Mouse (Mus musculus) mature B cell (primary cell): ENCODE results near the gene Cyb561d1.

Experiments
- in situ Hi-C: fragments of 300-500 bp; cut with MboI; formaldehyde crosslinking; loops from 2 replicates; pipeline ENCODE4 v1.14.3; 2019

Gene Cyb561d1

GRCm38 (mm10) chr3:108166486-108167211 is 34.4 kb downstream of the Cyb561d1 start:
- in situ Hi-C loops: no loop called here

DNA sequence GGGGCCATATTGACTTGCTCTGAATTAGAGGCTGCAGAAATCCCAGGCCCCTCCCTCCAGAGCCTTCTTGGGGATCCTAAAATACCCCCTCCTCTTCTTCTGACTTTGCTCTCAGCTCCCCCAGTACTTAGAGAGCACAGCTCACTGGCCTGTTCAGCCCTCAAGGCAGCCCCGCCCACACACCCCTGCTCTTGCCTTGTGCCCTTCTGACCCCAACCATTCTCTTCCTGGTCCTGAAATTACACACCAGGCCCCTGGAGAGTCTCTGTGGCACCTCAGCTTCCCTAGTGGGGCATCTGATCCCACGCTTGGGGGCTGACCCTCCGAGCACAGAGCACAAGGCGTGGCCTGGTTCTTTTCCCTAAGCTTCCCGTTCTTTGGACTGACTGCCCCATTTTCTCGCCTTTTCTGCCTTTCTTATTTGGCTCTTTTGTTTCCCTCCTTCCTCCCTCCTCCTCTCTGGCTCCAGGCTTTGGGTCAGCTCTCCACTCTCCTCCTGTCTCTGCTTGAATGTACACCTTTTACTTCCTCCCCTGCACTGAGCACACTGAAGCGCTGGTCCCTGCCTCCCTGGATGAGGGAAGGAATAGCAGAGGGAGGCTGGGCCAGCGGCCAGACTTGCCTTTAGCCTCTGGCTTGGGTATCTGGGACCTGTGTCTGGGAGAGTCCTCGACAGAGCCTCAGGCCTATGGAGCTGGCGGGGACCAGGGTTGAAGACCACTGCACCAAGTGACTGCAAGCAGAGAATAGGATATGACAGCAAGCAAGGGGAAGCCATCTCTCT is 35.3 kb downstream of the Cyb561d1 start:
- in situ Hi-C loops: no loop called here

DNA sequence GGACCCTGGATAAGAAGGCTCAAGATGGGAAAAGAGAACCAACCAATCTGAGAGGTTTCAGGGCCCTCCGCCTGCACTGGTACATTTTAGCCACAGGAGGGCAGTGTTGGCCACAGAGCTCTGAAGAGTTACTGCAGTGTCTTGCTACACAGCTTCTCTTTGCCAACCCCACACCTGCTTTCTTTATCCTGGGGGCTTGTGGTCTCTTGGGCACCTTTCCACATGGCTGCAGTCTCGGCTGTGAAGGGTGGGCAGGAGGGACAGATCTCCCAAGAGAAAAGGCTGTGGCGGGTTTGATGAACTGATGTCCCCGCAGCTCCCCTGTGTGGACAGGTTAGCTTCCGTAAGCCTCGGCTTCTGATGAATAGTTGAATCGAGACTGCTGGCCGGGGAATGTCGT is 36.2 kb downstream of the Cyb561d1 start:
- in situ Hi-C loops: no loop called here

- in situ Hi-C loops: no loop called here
Observed at GRCm38 (mm10) chr3:108164091-108164490, 36.9 kb downstream of the Cyb561d1 start.

- in situ Hi-C loops: no loop called here
Observed at GRCm38 (mm10) chr3:108158383-108159037, 42.5 kb downstream of the Cyb561d1 start.

GRCm38 (mm10) chr3:108154656-108155055 is 46.4 kb downstream of the Cyb561d1 start, which contains the start of gene Gpr61:
Gene Gpr61 (minus strand): TSS chr3:108154882.
- in situ Hi-C loops: no loop called here

- in situ Hi-C loops: no loop called here
Observed at GRCm38 (mm10) chr3:108152290-108152689, 48.7 kb downstream of the Cyb561d1 start.

- in situ Hi-C loops: loop anchor here (10.0 kb wide), 1 partner anchor 73 kb away; no protein-coding TSS in a partner anchor
Observed at GRCm38 (mm10) chr3:108147386-108148235, 53.4 kb downstream of the Cyb561d1 start.

- in situ Hi-C loops: loop anchor here (10.0 kb wide), 1 partner anchor 72 kb away; no protein-coding TSS in a partner anchor
Observed at GRCm38 (mm10) chr3:108146671-108147070, 54.3 kb downstream of the Cyb561d1 start.
